Mouse (Mus musculus) cortical plate, adult 2 months (tissue): ENCODE results near the gene Srpx. TPM values are rescaled to one million over a fixed set of nuclear protein-coding genes. Genes with fewer than 3 reads are reported as not detected.

ENCODE experiments used
- H3K27ac ChIP-seq: fragments of 200-500 bp; 2 replicates; pipeline ENCODE4 v1.5.1; 2012; ENCODE audit warnings: low read length, control low read depth, inconsistent platforms; ENCODE audit not compliant: insufficient read depth
- H3K4me1 ChIP-seq: fragments of 200-500 bp; 2 replicates; pipeline ENCODE4 v1.6.1; 2011; ENCODE audit warnings: low read length; ENCODE audit not compliant: control insufficient read depth, insufficient read depth
- H3K4me3 ChIP-seq: fragments of 200-500 bp; 2 replicates; pipeline ENCODE4 v1.5.1; 2011; ENCODE audit warnings: mild to moderate bottlenecking, low read length, control low read depth; ENCODE audit not compliant: insufficient read depth
- CTCF ChIP-seq: fragments of 200-500 bp; IDR thresholded peaks from 2 replicates; pipeline ENCODE4 v1.5.1; 2011; ENCODE audit warnings: mild to moderate bottlenecking, control low read depth, low read length; ENCODE audit not compliant: insufficient read depth; ENCODE audit errors: extremely low read depth
- POLR2A ChIP-seq: fragments of 200-500 bp; IDR thresholded peaks from 2 replicates; pipeline ENCODE4 v1.6.1; 2011; ENCODE audit warnings: mild to moderate bottlenecking, low read length, control low read depth; ENCODE audit not compliant: insufficient read depth; ENCODE audit errors: extremely low read depth
- polyA plus RNA-seq: library from polyadenylated mRNA; depleted of rRNA; stranded (reverse); fragments of >200 nt; gene quantifications from 2 replicates; pipeline ENCODE4 v1.2.3, GENCODE M21; 2012; rRNA removed

Srpx gene
- polyA plus RNA-seq, 1 experiment = 0.65 TPM

GRCm38 (mm10) chrX:10071529-10071928, 46.0 kb downstream of the Srpx start:
- Histone ChIP-seq H3K27ac (no peak overlapping the region), H3K4me3 (no peak overlapping the region), H3K4me1 (no peaks in the 10 kb centered on the region)
- TF ChIP-seq POLR2A (no peak), CTCF (no peak)

- no peak overlapping the region for H3K4me3 ChIP-seq
- H3K4me1 ChIP-seq = no peaks in the 10 kb centered on the region
- TF ChIP-seq CTCF (peak; percentile 68), POLR2A (no peak)
- H3K27ac ChIP-seq = no peak overlapping the region
Observed at GRCm38 (mm10) chrX:10070689-10071088, 46.8 kb downstream of the Srpx start.

GRCm38 (mm10) chrX:10069405-10069804, 48.1 kb downstream of the Srpx start:
- H3K27ac ChIP-seq = no peak overlapping the region
- TF ChIP-seq CTCF = no peak
- TF ChIP-seq POLR2A = no peak

GRCm38 (mm10) chrX:10063781-10064180, 53.7 kb downstream of the Srpx start:
- TF ChIP-seq CTCF (no peak), POLR2A (no peak)
- Histone ChIP-seq H3K4me1 (no peaks in the 10 kb centered on the region), H3K27ac (no peak overlapping the region), H3K4me3 (no peak overlapping the region)

More at GRCm38 (mm10) chrX:10069405-10069804, 48.1 kb downstream of the Srpx start:
- no peak overlapping the region for H3K4me3 ChIP-seq
- no peaks in the 10 kb centered on the region for H3K4me1 ChIP-seq

GRCm38 (mm10) chrX:10063361-10063760, 54.1 kb downstream of the Srpx start:
- no peak overlapping the region for H3K27ac ChIP-seq
- TF ChIP-seq POLR2A = no peak
- TF ChIP-seq CTCF = no peak
- H3K4me3 ChIP-seq = no peak overlapping the region
- H3K4me1 ChIP-seq = no peaks in the 10 kb centered on the region

GRCm38 (mm10) chrX:10062201-10062600, 55.3 kb downstream of the Srpx start:
- Histone ChIP-seq H3K4me1 (no peaks in the 10 kb centered on the region), H3K27ac (no peak overlapping the region), H3K4me3 (no peak overlapping the region)
- TF ChIP-seq CTCF (no peak), POLR2A (no peak)

GRCm38 (mm10) chrX:10034666-10035065, 82.8 kb downstream of the Srpx start:
- H3K4me3 ChIP-seq = no peak overlapping the region
- TF ChIP-seq POLR2A (no peak), CTCF (peak; percentile 30; the same call in 1 of the 2 replicates)
- no peaks in the 10 kb centered on the region for H3K4me1 ChIP-seq
- no peak overlapping the region for H3K27ac ChIP-seq

- TF ChIP-seq POLR2A (no peak), CTCF (no peak)
- no peaks in the 10 kb centered on the region for H3K4me1 ChIP-seq
- H3K27ac ChIP-seq = no peak overlapping the region
- no peak overlapping the region for H3K4me3 ChIP-seq
Observed at GRCm38 (mm10) chrX:10010202-10010601, 107.3 kb downstream of the Srpx start.

GRCm38 (mm10) chrX:10007675-10008270, 109.7 kb downstream of the Srpx start:
- no peak for TF ChIP-seq POLR2A
- no peak for TF ChIP-seq CTCF
- Histone ChIP-seq H3K27ac (no peak overlapping the region), H3K4me3 (no peak overlapping the region), H3K4me1 (no peaks in the 10 kb centered on the region)

- no peak for TF ChIP-seq CTCF
- TF ChIP-seq POLR2A = no peak
- no peak overlapping the region for H3K27ac ChIP-seq
- H3K4me1 ChIP-seq = no peaks in the 10 kb centered on the region
- H3K4me3 ChIP-seq = no peak overlapping the region
Observed at GRCm38 (mm10) chrX:10005946-10006345, 111.6 kb downstream of the Srpx start.

GRCm38 (mm10) chrX:10000718-10001117, 116.8 kb downstream of the Srpx start:
- TF ChIP-seq POLR2A (no peak), CTCF (no peak)
- Histone ChIP-seq H3K4me1 (no peaks in the 10 kb centered on the region), H3K27ac (no peak overlapping the region), H3K4me3 (no peak overlapping the region)

Other genes starting within 250 kb of the Srpx start
- 0.98 and 1.0 TPM in 2 replicates for gene Sytl5, start 232.1 kb downstream of the Srpx start, polyA plus RNA-seq
- 14.2 and 14.4 TPM in 2 replicates for gene Rpgr, start 99.2 kb upstream of the Srpx start, polyA plus RNA-seq
- gene Otc, start 134.6 kb upstream of the Srpx start, polyA plus RNA-seq = not detected in 2 replicates